Mouse (Mus musculus) hindbrain, postnatal 0 days (tissue): ENCODE data around the gene Fam19a1. TPM values are rescaled to one million over a fixed set of nuclear protein-coding genes. Genes with fewer than 3 reads are reported as not detected.

ENCODE experiments used
- ATAC-seq: fragments of 200-750 bp; cut with Nextera tagmentation; 2 replicates; pipeline ENCODE4 v1.8.0; 2017; ENCODE audit warnings: mild to moderate bottlenecking, moderate TSS enrichment, moderate library complexity
- DNase-seq: peaks from one replicate; pipeline ENCODE4 v3.0.0-alpha.2; 2015; ENCODE audit warnings: low spot score
- H3K27ac ChIP-seq: fragments of 300-500 bp; sonication (generic); 2 replicates; pipeline ENCODE4 v1.5.1; 2014; ENCODE audit warnings: mild to moderate bottlenecking
- H3K27me3 ChIP-seq: fragments of 300-500 bp; sonication (generic); 2 replicates; pipeline ENCODE4 v1.6.1; 2014; ENCODE audit warnings: low read length, mixed read lengths; ENCODE audit not compliant: insufficient read depth
- H3K36me3 ChIP-seq: fragments of 300-500 bp; sonication (generic); 2 replicates; pipeline ENCODE4 v1.6.1; 2014; ENCODE audit warnings: low read length, mixed read lengths; ENCODE audit not compliant: insufficient read depth
- H3K4me1 ChIP-seq: fragments of 300-500 bp; sonication (generic); 2 replicates; pipeline ENCODE4 v1.6.1; 2014; ENCODE audit warnings: antibody characterized with exemption, low read length, mixed read lengths; ENCODE audit not compliant: insufficient read depth
- H3K4me2 ChIP-seq: fragments of 300-500 bp; sonication (generic); 2 replicates; pipeline ENCODE4 v1.6.1; 2014; ENCODE audit warnings: low read depth, mild to moderate bottlenecking, low read length, moderate library complexity, mixed read lengths
- H3K4me3 ChIP-seq: fragments of 300-500 bp; sonication (generic); 2 replicates; pipeline ENCODE4 v1.5.1; 2014; ENCODE audit warnings: low read length
- H3K9ac ChIP-seq: fragments of 300-500 bp; sonication (generic); replicated peaks from 2 replicates; pipeline ENCODE4 v1.6.1; 2014; ENCODE audit warnings: mild to moderate bottlenecking, low read length, moderate library complexity, mixed read lengths
- H3K9me3 ChIP-seq: fragments of 300-500 bp; sonication (generic); 2 replicates; pipeline ENCODE4 v1.6.1; 2016; ENCODE audit warnings: low read length, mixed read lengths
- CTCF ChIP-seq: IDR thresholded peaks from 2 replicates; pipeline ENCODE4 v1.5.1; 2016; ENCODE audit warnings: antibody characterized with exemption, control low read depth, low read depth
- WGBS: fragments of 180-500 bp; shearing (Covaris S2); extraction: QIAGEN DNeasy Blood & Tissue Kit; methylation state at CpG from one replicate; pipeline ENCODE4 v1.1.7; 2014; 5-methylcytosine and 5-hydroxymethylcytosine counted together
- polyA plus RNA-seq: library from polyadenylated mRNA; unstranded; fragments of >200 nt; fragmentation: Nextera tagmentation; extraction: Ambion mirVana; gene quantifications from 2 replicates; pipeline ENCODE4 v1.2.1, GENCODE M21; 2015
- total RNA-seq: library from RNA; depleted of rRNA; stranded (reverse); fragments of >200 nt; gene quantifications from 2 replicates; pipeline ENCODE4 v1.2.3, GENCODE M21; 2014

The Fam19a1 gene
- total and polyA plus RNA-seq, 2 experiments from 2014 or later, result 10.8 to 13.3 TPM

DNA sequence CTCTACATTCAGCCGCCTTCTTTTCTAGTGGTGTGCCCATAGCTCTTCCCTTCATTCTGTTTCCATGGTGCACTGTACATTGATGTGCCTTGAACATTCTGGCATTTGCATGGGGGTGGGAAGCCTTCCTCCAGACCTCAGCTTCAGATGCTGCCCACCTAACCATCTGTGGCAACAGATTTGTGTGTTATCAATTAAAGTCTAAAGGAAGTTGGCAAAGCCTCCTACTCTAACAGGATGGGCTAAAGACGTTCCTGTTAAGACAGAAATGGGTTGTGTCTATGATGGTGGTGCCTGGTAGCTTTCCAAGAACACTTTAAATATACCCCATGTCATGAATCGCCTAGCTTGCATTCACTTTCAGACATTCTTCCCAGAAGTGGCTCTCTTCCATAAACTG is 131.4 kb downstream of the Fam19a1 start:
- Histone ChIP-seq H3K9ac (no peak overlapping the region), H3K36me3 (no peaks in the 10 kb centered on the region), H3K9me3 (no peaks in the 10 kb centered on the region), H3K4me2 (no peak overlapping the region), H3K4me1 (no peaks in the 10 kb centered on the region), H3K27me3 (no peaks in the 10 kb centered on the region), H3K27ac (no peak overlapping the region), H3K4me3 (no peak overlapping the region)
- DNase-seq, result no peak
- no peak for ATAC-seq
- TF ChIP-seq CTCF, result no peak
- WGBS, result 82% methylated on average over 3 of the region's 3 CpGs

DNA sequence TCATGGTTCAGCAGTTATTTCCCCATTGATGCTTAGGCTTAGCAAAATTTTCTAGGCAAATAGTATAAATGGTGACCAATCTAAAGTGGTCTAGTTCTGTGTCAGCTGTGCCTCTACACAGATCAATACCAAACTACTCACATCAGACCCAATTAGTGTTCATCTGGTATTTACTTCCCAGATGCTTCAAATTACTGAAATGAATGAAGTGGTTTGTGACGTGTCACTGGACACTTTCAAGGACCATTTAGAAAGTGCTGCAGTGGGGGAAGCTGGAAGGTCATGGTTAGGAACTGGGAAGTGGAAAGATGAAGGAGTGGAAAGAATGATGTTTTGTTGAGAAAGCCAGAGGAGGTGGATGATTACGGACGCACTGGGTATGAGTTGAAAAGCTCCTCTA is 139.0 kb downstream of the Fam19a1 start:
- Histone ChIP-seq H3K4me3 (no peak overlapping the region), H3K4me1 (peaks cover 3% of the 10 kb centered on the region; the same call in 1 of the 2 replicates), H3K9me3 (no peaks in the 10 kb centered on the region), H3K4me2 (no peak overlapping the region), H3K36me3 (no peaks in the 10 kb centered on the region), H3K9ac (no peak overlapping the region), H3K27ac (no peak overlapping the region), H3K27me3 (no peaks in the 10 kb centered on the region)
- DNase-seq (no peak), ATAC-seq (no peak)
- no peak for TF ChIP-seq CTCF
- WGBS, result 70% methylated on average over 3 of the region's 3 CpGs

DNA sequence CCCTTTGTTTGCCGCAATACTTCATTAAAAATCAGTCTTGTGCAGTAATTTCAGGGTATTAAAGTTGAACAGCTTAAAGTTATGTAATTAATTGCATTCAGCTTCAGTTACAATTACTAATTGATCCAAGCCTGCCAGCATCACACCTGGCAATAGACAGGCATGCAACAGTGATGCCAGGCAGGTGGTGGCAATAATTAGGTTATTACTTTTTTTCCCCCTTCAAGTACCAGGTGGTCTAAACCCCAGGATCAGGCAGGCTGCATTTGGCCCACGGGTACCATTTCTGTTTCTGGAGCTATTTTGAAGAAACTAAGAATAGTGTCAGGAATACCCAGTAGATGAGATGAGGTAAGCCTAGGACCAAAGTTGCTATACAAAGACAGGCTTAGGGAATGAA is 141.9 kb downstream of the Fam19a1 start:
- H3K27me3 ChIP-seq, result no peaks in the 10 kb centered on the region
- WGBS, result 60% methylated on average over 2 of the region's 2 CpGs
- peaks cover 3% of the 10 kb centered on the region; the same call in 1 of the 2 replicates for H3K4me1 ChIP-seq
- H3K4me3 ChIP-seq, result no peak overlapping the region
- H3K36me3 ChIP-seq, result no peaks in the 10 kb centered on the region
- no peaks in the 10 kb centered on the region for H3K9me3 ChIP-seq
- TF ChIP-seq CTCF, result no peak
- no peak overlapping the region for H3K27ac ChIP-seq
- ATAC-seq (no peak), DNase-seq (no peak)
- H3K9ac ChIP-seq, result no peak overlapping the region
- H3K4me2 ChIP-seq, result no peak overlapping the region

DNA sequence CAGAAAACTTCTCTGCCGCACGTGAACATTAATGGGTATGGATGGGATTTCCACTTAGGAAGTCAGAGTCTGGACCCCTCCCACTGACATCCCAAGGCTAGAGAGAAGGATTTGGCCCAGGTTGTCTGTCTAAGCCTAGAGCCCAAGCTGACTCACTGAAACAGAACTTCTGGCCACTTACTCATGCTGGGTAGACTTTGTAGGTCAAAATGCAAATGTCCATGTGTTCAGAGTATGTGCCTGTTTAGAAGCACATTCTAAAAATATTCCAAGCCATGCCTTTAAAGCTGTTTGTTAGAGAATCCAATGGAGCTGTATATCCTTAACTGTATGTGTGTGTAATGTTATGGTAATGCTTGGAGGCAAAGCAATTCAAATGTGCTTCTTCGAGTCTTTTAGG is 145.7 kb downstream of the Fam19a1 start:
- Histone ChIP-seq H3K9me3 (no peaks in the 10 kb centered on the region), H3K9ac (no peak overlapping the region), H3K4me3 (no peak overlapping the region), H3K27ac (no peak overlapping the region), H3K27me3 (no peaks in the 10 kb centered on the region), H3K36me3 (no peaks in the 10 kb centered on the region), H3K4me2 (no peak overlapping the region), H3K4me1 (peaks cover 3% of the 10 kb centered on the region; the same call in 1 of the 2 replicates)
- no peak for ATAC-seq
- WGBS, result 96% methylated on average over 3 of the region's 3 CpGs
- TF ChIP-seq CTCF, result no peak
- no peak for DNase-seq

DNA sequence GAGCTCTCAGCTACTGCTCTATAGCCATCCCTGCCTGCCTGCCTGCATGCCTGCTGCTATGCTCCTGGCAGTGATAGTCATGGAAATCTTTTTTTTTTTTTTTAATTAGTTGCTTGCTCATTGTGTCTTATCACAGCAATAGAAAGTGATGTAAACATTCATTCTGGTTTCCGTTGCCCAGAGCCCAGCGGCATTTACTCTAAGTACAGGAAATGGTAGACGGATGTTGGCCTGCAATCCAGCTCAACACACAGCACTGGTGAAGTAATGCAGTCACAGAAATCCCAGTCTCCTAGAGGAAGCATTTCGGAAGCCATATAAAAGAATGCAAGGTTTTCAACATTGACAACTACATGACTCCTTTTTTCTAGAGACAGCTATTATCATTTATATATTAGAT is 153.5 kb downstream of the Fam19a1 start:
- no peak overlapping the region for H3K4me3 ChIP-seq
- H3K27ac ChIP-seq, result no peak overlapping the region
- 88% methylated on average over 4 of the region's 4 CpGs for WGBS
- TF ChIP-seq CTCF, result no peak
- no peak for ATAC-seq
- no peaks in the 10 kb centered on the region for H3K27me3 ChIP-seq
- DNase-seq, result no peak
- H3K36me3 ChIP-seq, result no peaks in the 10 kb centered on the region
- no peak overlapping the region for H3K4me2 ChIP-seq
- no peaks in the 10 kb centered on the region for H3K9me3 ChIP-seq
- no peaks in the 10 kb centered on the region for H3K4me1 ChIP-seq
- no peak overlapping the region for H3K9ac ChIP-seq

DNA sequence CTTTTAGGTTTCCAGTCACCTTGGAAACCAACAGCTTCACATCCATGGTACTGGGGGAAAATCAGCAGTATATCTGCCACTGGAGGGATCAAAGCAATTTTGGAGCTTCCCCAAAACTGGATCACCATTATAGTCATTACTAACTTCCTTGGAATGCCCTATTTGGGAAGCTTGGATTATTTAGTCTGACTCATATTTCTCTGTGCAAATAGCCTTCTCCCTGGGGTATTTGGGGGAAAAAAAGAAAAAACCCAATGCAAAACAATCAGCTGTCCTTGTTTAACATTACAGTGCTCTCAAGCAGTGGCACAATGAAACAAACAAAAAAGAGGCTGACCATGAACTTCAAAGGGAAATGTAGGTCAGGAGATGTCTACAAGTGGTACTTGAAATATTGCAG is 155.8 kb downstream of the Fam19a1 start:
- no peak overlapping the region for H3K4me2 ChIP-seq
- no peak for ATAC-seq
- no peaks in the 10 kb centered on the region for H3K9me3 ChIP-seq
- TF ChIP-seq CTCF, result no peak
- no peak for DNase-seq
- H3K27me3 ChIP-seq, result no peaks in the 10 kb centered on the region
- no peaks in the 10 kb centered on the region for H3K4me1 ChIP-seq
- no peak overlapping the region for H3K27ac ChIP-seq
- H3K9ac ChIP-seq, result no peak overlapping the region
- H3K36me3 ChIP-seq, result no peaks in the 10 kb centered on the region
- H3K4me3 ChIP-seq, result no peak overlapping the region

DNA sequence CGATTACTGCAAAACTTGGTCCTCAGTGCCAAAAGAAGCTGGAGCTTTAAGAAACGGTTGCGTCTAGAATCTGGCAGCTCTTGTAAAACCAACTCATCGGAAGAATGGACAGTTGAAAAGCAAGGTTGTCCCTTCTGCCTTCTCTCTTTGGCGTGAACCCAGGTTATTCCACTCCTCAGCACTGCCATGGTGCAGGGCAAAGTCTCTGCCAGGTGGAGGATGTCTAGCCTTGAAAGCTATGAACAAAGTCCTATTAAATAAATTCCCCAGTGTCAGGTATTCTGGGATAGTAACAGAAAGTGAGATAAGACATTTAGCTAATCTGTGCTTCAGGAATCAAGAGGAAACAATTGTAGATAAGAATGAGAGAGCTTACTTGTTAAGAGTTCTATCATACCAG is 157.5 kb downstream of the Fam19a1 start:
- Histone ChIP-seq H3K4me1 (no peaks in the 10 kb centered on the region), H3K4me2 (no peak overlapping the region), H3K4me3 (no peak overlapping the region), H3K36me3 (no peaks in the 10 kb centered on the region), H3K27me3 (no peaks in the 10 kb centered on the region), H3K9me3 (no peaks in the 10 kb centered on the region), H3K27ac (no peak overlapping the region), H3K9ac (no peak overlapping the region)
- no peak for TF ChIP-seq CTCF
- 92% methylated on average over 5 of the region's 5 CpGs for WGBS
- no peak for ATAC-seq
- no peak for DNase-seq
